Mouse (Mus musculus) liver, embryonic 14.5 days (tissue): ENCODE data around the gene Chpf. TPM values are rescaled to one million over a fixed set of nuclear protein-coding genes. Genes with fewer than 3 reads are reported as not detected.
A peak's percentile ranks its signal among the peaks of the same experiment; 100 is the strongest.

Experiments
- ATAC-seq: fragments of 200-750 bp; cut with Nextera tagmentation; 2 replicates; pipeline ENCODE4 v1.8.0; 2017; ENCODE audit warnings: moderate number of reproducible peaks, mild to moderate bottlenecking, moderate library complexity; ENCODE audit not compliant: insufficient read depth
- DNase-seq, 3 experiments: peaks; one replicate each; pipeline ENCODE4 v3.0.0-alpha.2; 2012 to 2013; ENCODE audit warnings: low read depth in 3 of 3, low spot score in 3 of 3
- H3K27ac ChIP-seq: fragments of 300-500 bp; sonication (generic); 2 replicates; pipeline ENCODE4 v1.5.1; 2014; ENCODE audit warnings: moderate library complexity, mild to moderate bottlenecking, control low read depth, inconsistent platforms
- H3K27me3 ChIP-seq: fragments of 300-500 bp; sonication (generic); 2 replicates; pipeline ENCODE4 v1.6.1; 2014; ENCODE audit warnings: mild to moderate bottlenecking, low read length, moderate library complexity; ENCODE audit not compliant: control insufficient read depth, insufficient read depth
- H3K36me3 ChIP-seq: fragments of 300-500 bp; sonication (generic); replicated peaks from 2 replicates; pipeline ENCODE4 v1.6.1; 2014; ENCODE audit warnings: low read depth; ENCODE audit not compliant: control insufficient read depth, insufficient read depth
- H3K4me1 ChIP-seq, 2 experiments: fragments of 200-500 bp in 1 of 2; fragments of 300-500 bp in 1 of 2; sonication (generic) in 1 of 2; replicated peaks; 2 replicates each; pipeline ENCODE4 v1.6.1; 2012 to 2014; ENCODE audit warnings: antibody characterized with exemption in 1 of 2, inconsistent platforms in 1 of 2, low read length in 1 of 2; ENCODE audit not compliant: control insufficient read depth in 2 of 2, insufficient read depth in 2 of 2
- H3K4me2 ChIP-seq: fragments of 300-500 bp; sonication (generic); 2 replicates; pipeline ENCODE4 v1.6.1; 2014; ENCODE audit warnings: low read depth, mild to moderate bottlenecking, control low read depth, moderate library complexity
- H3K4me3 ChIP-seq, 2 experiments: fragments of 200-500 bp in 1 of 2; fragments of 300-500 bp in 1 of 2; sonication (generic) in 1 of 2; 2 replicates each; pipeline ENCODE4 v1.5.1; 2012 to 2014; ENCODE audit warnings: low read depth in 2 of 2, low read length in 2 of 2, mild to moderate bottlenecking in 2 of 2, control low read depth in 1 of 2, inconsistent platforms in 1 of 2, moderate library complexity in 1 of 2; ENCODE audit not compliant: insufficient read depth in 1 of 2
- H3K9ac ChIP-seq: fragments of 300-500 bp; sonication (generic); replicated peaks from 2 replicates; pipeline ENCODE4 v1.6.1; 2014; ENCODE audit warnings: mild to moderate bottlenecking, control low read depth, moderate library complexity
- H3K9me3 ChIP-seq: fragments of 300-500 bp; sonication (generic); 2 replicates; pipeline ENCODE4 v1.6.1; 2016; ENCODE audit warnings: low read length, mixed read lengths; ENCODE audit not compliant: control insufficient read depth
- CTCF ChIP-seq: IDR thresholded peaks from 2 replicates; pipeline ENCODE4 v1.5.1; 2016; ENCODE audit warnings: antibody characterized with exemption, low read depth, control low read depth
- EP300 ChIP-seq: IDR thresholded peaks from 2 replicates; pipeline ENCODE4 v1.6.1; 2016; ENCODE audit warnings: antibody characterized with exemption, low read depth
- WGBS: fragments of 180-500 bp; shearing (Covaris S2); extraction: QIAGEN DNeasy Blood & Tissue Kit; methylation state at CpG from one replicate; pipeline ENCODE4 v1.1.7; 2014; ENCODE audit not compliant: insufficient replicate concordance; 5-methylcytosine and 5-hydroxymethylcytosine counted together
- polyA plus RNA-seq, 2 experiments: library from polyadenylated mRNA; depleted of rRNA in 1 of 2; stranded (reverse) in 1 of 2; unstranded in 1 of 2; fragments of >200 nt; fragmentation: Nextera tagmentation in 1 of 2; extraction: Ambion mirVana in 1 of 2; gene quantifications; 2 replicates each; pipeline versions ENCODE4 v1.2.1 to v1.2.3; 2012 to 2014

Chpf gene
- polyA plus RNA-seq, 2 experiments: 2.8 to 5.0 TPM

DNA sequence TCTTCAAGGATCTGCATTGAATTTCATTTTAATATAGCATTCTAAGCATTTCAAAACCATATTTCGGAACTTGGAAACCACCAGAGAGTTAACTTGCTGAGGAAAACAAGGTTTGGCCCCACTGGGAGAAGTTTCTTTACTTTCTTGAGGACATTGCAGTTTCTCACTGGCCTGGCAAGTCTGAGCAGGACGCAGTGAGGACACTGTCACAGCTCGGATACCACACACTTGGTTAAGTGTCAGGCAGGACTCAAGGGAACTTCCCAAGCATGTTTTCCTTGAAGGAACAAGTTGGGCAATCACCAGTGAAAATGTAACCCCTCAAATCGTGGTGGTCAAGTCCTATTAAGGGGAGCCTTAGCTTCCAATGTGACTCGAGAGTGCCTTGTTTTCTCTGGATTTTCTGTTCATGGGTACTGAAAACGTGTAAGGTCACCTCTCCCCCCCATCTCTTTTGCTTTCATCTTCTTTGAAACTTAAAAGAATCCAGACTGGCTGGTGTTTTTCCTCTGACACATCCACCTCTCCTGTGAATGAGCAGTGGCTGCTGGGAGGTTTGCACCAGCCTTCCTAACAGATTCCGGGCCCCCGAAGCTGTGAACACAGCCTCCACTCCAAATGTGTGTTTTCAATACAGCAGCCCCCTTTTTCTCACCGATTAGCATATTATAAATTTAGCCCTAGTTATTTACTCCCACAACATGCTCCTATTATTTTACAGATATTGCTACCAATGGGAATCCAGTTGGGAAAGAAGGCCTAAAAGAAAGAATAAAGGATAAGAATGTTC, 25.3 kb upstream of the Chpf start:
- H3K4me3 ChIP-seq: no peak overlapping the region
- TF ChIP-seq EP300 (no peak), CTCF (no peak)
- H3K9ac ChIP-seq: no peak overlapping the region
- H3K4me1 ChIP-seq: peaks cover 0 to 2% of the 10 kb centered on the region in 2 experiments; a peak in 1 of 4 replicates
- peaks cover 29% of the 10 kb centered on the region for H3K27me3 ChIP-seq
- H3K27ac ChIP-seq: no peak overlapping the region
- 54% methylated on average over 9 of the region's 9 CpGs for WGBS
- ATAC-seq (no peak), DNase-seq (no peak)
- peak overlapping the region; percentile 31; the same call in 1 of the 2 replicates for H3K4me2 ChIP-seq
- H3K9me3 ChIP-seq: no peaks in the 10 kb centered on the region
- no peaks in the 10 kb centered on the region for H3K36me3 ChIP-seq

DNA sequence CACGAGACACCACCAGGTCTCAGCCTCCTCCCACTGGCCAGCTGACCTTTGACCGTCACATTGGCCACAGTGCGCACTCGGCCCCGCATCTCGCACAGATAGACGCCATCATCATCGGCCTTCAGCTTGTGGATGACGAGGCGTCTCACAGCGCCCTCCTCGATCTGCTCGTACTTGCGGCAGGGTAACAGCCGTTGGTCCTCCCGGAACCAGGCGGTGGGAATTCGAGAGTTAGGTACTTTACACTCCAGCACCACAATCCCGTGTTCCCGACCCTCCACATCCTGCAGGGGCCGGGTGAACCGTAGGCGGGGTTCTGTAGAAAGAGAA, 24.5 kb upstream of the Chpf start:
- no peak overlapping the region for H3K4me3 ChIP-seq
- peaks cover 29% of the 10 kb centered on the region for H3K27me3 ChIP-seq
- no peak overlapping the region for H3K4me2 ChIP-seq
- ATAC-seq (no peak), DNase-seq (no peak)
- H3K36me3 ChIP-seq: no peaks in the 10 kb centered on the region
- peaks cover 0 to 2% of the 10 kb centered on the region in 2 experiments; a peak in 1 of 4 replicates for H3K4me1 ChIP-seq
- no peak overlapping the region for H3K27ac ChIP-seq
- H3K9ac ChIP-seq: no peak overlapping the region
- TF ChIP-seq EP300: no peak
- H3K9me3 ChIP-seq: no peaks in the 10 kb centered on the region
- WGBS: 74% methylated on average over 23 of the region's 23 CpGs

DNA sequence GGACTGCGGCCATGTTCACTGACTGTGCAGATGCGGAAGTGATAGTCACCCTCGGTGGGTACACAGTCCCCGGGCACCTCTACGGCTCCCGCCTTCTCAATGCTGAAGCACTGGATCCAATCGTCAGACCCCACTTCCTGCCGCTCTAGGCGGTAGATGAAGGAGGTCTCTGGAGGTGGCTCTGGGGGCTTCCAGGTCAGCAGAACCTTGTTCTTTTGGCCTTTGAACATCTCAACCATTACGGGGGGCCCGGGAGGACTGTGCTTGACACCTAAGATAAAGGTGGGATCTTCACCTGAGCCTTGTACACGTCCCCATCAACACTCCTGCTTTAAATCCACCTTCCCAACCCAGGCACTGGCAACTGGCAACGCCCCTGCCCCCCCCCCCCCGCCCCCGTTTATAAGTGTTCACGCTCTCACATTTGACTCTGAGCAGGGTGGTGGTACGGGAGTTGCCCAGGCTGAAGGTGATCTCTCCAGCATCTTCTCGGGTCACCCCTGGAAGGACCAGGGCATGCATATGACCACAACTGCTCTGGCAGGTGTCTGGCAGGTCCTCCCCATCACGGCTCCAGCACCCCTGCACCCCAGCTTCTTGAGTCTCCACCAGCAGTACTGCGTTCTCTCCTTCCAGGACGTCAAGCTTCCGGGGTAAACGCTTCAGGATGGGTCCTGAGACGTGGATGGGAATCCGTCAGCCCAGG, 24.0 kb upstream of the Chpf start:
- no peak overlapping the region for H3K4me2 ChIP-seq
- peaks cover 29% of the 10 kb centered on the region for H3K27me3 ChIP-seq
- TF ChIP-seq CTCF (no peak), EP300 (no peak)
- 74% methylated on average over 25 of the region's 25 CpGs for WGBS
- peaks cover 0 to 2% of the 10 kb centered on the region in 2 experiments; a peak in 1 of 4 replicates for H3K4me1 ChIP-seq
- H3K9ac ChIP-seq: no peak overlapping the region
- no peak overlapping the region for H3K27ac ChIP-seq
- H3K4me3 ChIP-seq: no peak overlapping the region
- no peaks in the 10 kb centered on the region for H3K9me3 ChIP-seq
- DNase-seq (no peak), ATAC-seq (no peak)
- H3K36me3 ChIP-seq: no peaks in the 10 kb centered on the region

DNA sequence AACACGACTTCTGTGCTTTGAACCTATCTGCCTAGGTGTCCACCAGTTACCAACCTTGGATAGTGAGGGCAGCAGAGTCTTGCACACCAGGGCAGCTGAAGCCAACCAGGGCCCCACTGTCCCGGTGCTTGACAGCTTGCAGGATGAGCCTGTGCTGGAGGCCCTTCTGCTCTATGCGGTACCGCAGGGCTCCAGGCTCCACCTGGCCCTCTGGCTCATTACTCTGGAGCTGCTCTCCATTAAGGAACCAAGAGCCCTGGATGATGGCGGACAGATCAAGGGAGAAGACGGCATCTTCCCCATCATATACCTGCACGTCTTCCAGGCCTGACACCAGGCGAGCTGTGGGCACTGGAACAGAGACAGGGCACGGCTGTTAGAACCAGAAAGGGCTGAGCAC, 22.8 kb upstream of the Chpf start:
- ATAC-seq: no peak
- 79% methylated on average over 9 of the region's 9 CpGs for WGBS
- no peak overlapping the region for H3K4me3 ChIP-seq

DNA sequence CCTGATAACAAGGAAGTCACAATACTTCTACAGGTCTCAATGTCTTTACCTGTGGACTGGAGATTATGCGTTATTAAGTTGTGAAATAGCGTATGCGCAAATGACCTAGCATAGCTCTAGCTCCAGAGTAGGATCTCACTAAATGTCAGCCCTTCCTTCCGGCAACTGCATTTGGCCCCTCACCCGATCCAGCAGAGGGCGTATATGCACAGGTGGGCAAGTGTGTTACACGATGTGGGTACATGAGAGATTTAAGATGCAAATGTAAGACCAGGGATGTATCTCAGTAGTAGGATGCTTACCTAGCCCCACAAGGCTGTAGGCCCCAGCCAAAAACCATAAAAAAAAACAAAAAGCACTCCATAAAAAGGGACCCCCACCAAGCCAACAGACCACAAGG, 20.3 kb upstream of the Chpf start:
- H3K27ac ChIP-seq: no peak overlapping the region
- H3K4me1 ChIP-seq: no peaks in the 10 kb centered on the region
- H3K27me3 ChIP-seq: peaks cover 5% of the 10 kb centered on the region
- TF ChIP-seq CTCF (peak; percentile 48; the same call in 1 of the 2 replicates), EP300 (no peak)
- DNase-seq (no peak), ATAC-seq (no peak)
- no peaks in the 10 kb centered on the region for H3K36me3 ChIP-seq
- no peaks in the 10 kb centered on the region for H3K9me3 ChIP-seq
- H3K4me3 ChIP-seq: no peak overlapping the region
- WGBS: 67% methylated on average over 7 of the region's 7 CpGs
- H3K9ac ChIP-seq: no peak overlapping the region
- H3K4me2 ChIP-seq: no peak overlapping the region

More for the DNA sequence above, 22.8 kb upstream of the Chpf start:
- DNase-seq: no peak
- peaks cover 0 to 2% of the 10 kb centered on the region in 2 experiments; a peak in 1 of 4 replicates for H3K4me1 ChIP-seq
- H3K27me3 ChIP-seq: peaks cover 29% of the 10 kb centered on the region
- H3K27ac ChIP-seq: no peak overlapping the region
- H3K4me2 ChIP-seq: no peak overlapping the region
- H3K36me3 ChIP-seq: no peaks in the 10 kb centered on the region
- no peak for TF ChIP-seq CTCF
- no peak for TF ChIP-seq EP300
- H3K9me3 ChIP-seq: no peaks in the 10 kb centered on the region
- no peak overlapping the region for H3K9ac ChIP-seq
